Mouse (Mus musculus) MEL (cell line): ENCODE measurements around the gene Lrrc72. TPM values are rescaled to one million over a fixed set of nuclear protein-coding genes. Genes with fewer than 3 reads are reported as not detected.

ENCODE experiments used
- DNase-seq: peaks from one replicate; pipeline ENCODE4 v3.0.0; 2011; ENCODE audit warnings: low read depth, low spot score
- H3K27ac ChIP-seq: 2 replicates; pipeline ENCODE4 v1.5.1; 2012; ENCODE audit warnings: low read depth, mild to moderate bottlenecking, control low read depth, low read length, moderate library complexity; ENCODE audit not compliant: control insufficient read depth
- H3K27me3 ChIP-seq, 2 experiments: fragments of 150-350 bp in 1 of 2; sonication (generic) in 1 of 2; 2 replicates each; pipeline ENCODE4 v1.6.1; 2012; ENCODE audit warnings: low read length in 2 of 2, mild to moderate bottlenecking in 2 of 2, improper control_type of control experiment in 1 of 2, moderate library complexity in 1 of 2; ENCODE audit not compliant: insufficient read depth in 2 of 2, control insufficient read depth in 1 of 2
- H3K36me3 ChIP-seq, 2 experiments: 2 replicates each; pipeline ENCODE4 v1.6.1; 2012 to 2014; ENCODE audit warnings: low read length in 2 of 2, improper control_type of control experiment in 1 of 2, inconsistent platforms in 1 of 2, mild to moderate bottlenecking in 1 of 2; ENCODE audit not compliant: insufficient read depth in 2 of 2, control insufficient read depth in 1 of 2
- H3K4me1 ChIP-seq, 2 experiments: fragments of 150-350 bp in 1 of 2; sonication (generic) in 1 of 2; 2 replicates each; pipeline ENCODE4 v1.6.1; 2012; ENCODE audit warnings: low read length in 2 of 2, improper control_type of control experiment in 1 of 2, mild to moderate bottlenecking in 1 of 2; ENCODE audit not compliant: insufficient read depth in 2 of 2, control insufficient read depth in 1 of 2
- H3K4me3 ChIP-seq, 2 experiments: fragments of 150-350 bp in 1 of 2; sonication (generic) in 1 of 2; 2 replicates each; pipeline ENCODE4 v1.5.1; 2012; ENCODE audit warnings: low read depth in 2 of 2, low read length in 2 of 2, mild to moderate bottlenecking in 2 of 2, moderate library complexity in 2 of 2, control low read depth in 1 of 2, improper control_type of control experiment in 1 of 2; ENCODE audit not compliant: control insufficient read depth in 1 of 2, insufficient read depth in 1 of 2
- H3K79me2 ChIP-seq: 2 replicates; pipeline ENCODE4 v1.6.1; 2012; ENCODE audit warnings: mild to moderate bottlenecking, low read length, moderate library complexity; ENCODE audit not compliant: control insufficient read depth, poor library complexity, insufficient read depth
- H3K9ac ChIP-seq: 2 replicates; pipeline ENCODE4 v1.6.1; 2012; ENCODE audit warnings: low read depth, mild to moderate bottlenecking, control low read depth, low read length, moderate library complexity; ENCODE audit not compliant: control insufficient read depth, poor library complexity, severe bottlenecking
- H3K9me3 ChIP-seq: fragments of 150-350 bp; sonication (generic); replicated peaks from 2 replicates; pipeline ENCODE4 v1.6.1; 2012; ENCODE audit warnings: mild to moderate bottlenecking, low read length, improper control_type of control experiment, moderate library complexity; ENCODE audit not compliant: insufficient read depth
- BHLHE40 ChIP-seq: IDR thresholded peaks from 2 replicates; pipeline ENCODE4 v1.6.1; 2012; ENCODE audit warnings: low read depth, mild to moderate bottlenecking, inconsistent platforms, low read length, improper control_type of control experiment, borderline replicate concordance
- CHD1 ChIP-seq: IDR thresholded peaks from 2 replicates; pipeline ENCODE4 v1.6.1; 2012; ENCODE audit warnings: low read depth, mild to moderate bottlenecking, inconsistent platforms, low read length, improper control_type of control experiment
- CHD2 ChIP-seq: IDR thresholded peaks from 2 replicates; pipeline ENCODE4 v1.6.1; 2011; ENCODE audit warnings: low read length, improper control_type of control experiment
- CTCF ChIP-seq, 3 experiments: IDR thresholded peaks in 2 of 3; conservative IDR thresholded peaks in 1 of 3; 2 replicates each; pipeline ENCODE4 v1.5.1; 2011 to 2012; ENCODE audit warnings: low read length in 3 of 3, low read depth in 2 of 3, mild to moderate bottlenecking in 2 of 3, improper control_type of control experiment in 1 of 3, inconsistent platforms in 1 of 3, mixed read lengths in 1 of 3, moderate library complexity in 1 of 3; ENCODE audit not compliant: control insufficient read depth in 1 of 3, insufficient read depth in 1 of 3, poor library complexity in 1 of 3, severe bottlenecking in 1 of 3
- ELF1 ChIP-seq: IDR thresholded peaks from 2 replicates; pipeline ENCODE4 v1.6.1; 2014; ENCODE audit warnings: low read depth, mild to moderate bottlenecking, inconsistent platforms, low read length, improper control_type of control experiment, moderate library complexity
- EP300 ChIP-seq, 2 experiments: IDR thresholded peaks; 2 replicates each; pipeline ENCODE4 v1.6.1; 2011; ENCODE audit warnings: improper control_type of control experiment in 2 of 2, low read length in 2 of 2, low read depth in 1 of 2, mild to moderate bottlenecking in 1 of 2
- GABPA ChIP-seq: IDR thresholded peaks from 2 replicates; pipeline ENCODE4 v1.6.1; 2012; ENCODE audit warnings: low read depth, mild to moderate bottlenecking, inconsistent platforms, low read length, improper control_type of control experiment, moderate library complexity
- GATA1 ChIP-seq: IDR thresholded peaks from 2 replicates; pipeline ENCODE4 v1.6.1; 2011; ENCODE audit warnings: low read depth, low read length, improper control_type of control experiment
- HCFC1 ChIP-seq: IDR thresholded peaks from 2 replicates; pipeline ENCODE4 v1.6.1; 2012; ENCODE audit warnings: low read depth, mild to moderate bottlenecking, inconsistent platforms, low read length, improper control_type of control experiment, moderate library complexity
- KAT2A ChIP-seq: conservative IDR thresholded peaks from 2 replicates; pipeline ENCODE4 v1.6.1; 2012; ENCODE audit warnings: low read depth, low read length, improper control_type of control experiment, inconsistent platforms
- MAFK ChIP-seq: IDR thresholded peaks from 2 replicates; pipeline ENCODE4 v1.6.1; 2011; ENCODE audit warnings: low read depth, mild to moderate bottlenecking, low read length, improper control_type of control experiment, borderline replicate concordance
- MAX ChIP-seq: IDR thresholded peaks from 2 replicates; pipeline ENCODE4 v1.6.1; 2011; ENCODE audit warnings: low read length, improper control_type of control experiment
- MAZ ChIP-seq: IDR thresholded peaks from 2 replicates; pipeline ENCODE4 v1.6.1; 2012; ENCODE audit warnings: low read depth, mild to moderate bottlenecking, inconsistent platforms, low read length, improper control_type of control experiment
- MYB ChIP-seq: IDR thresholded peaks from 2 replicates; pipeline ENCODE4 v1.6.1; 2011; ENCODE audit warnings: mild to moderate bottlenecking, low read depth, low read length, improper control_type of control experiment
- NELFE ChIP-seq: IDR thresholded peaks from 2 replicates; pipeline ENCODE4 v1.6.1; 2011; ENCODE audit warnings: low read depth, low read length, improper control_type of control experiment
- RAD21 ChIP-seq: IDR thresholded peaks from 2 replicates; pipeline ENCODE4 v1.6.1; 2011; ENCODE audit warnings: mild to moderate bottlenecking, low read depth, low read length, improper control_type of control experiment
- SMC3 ChIP-seq: IDR thresholded peaks from 2 replicates; pipeline ENCODE4 v1.6.1; 2011; ENCODE audit warnings: low read depth, low read length, improper control_type of control experiment
- TBP ChIP-seq: IDR thresholded peaks from 2 replicates; pipeline ENCODE4 v1.8.0; 2011; ENCODE audit warnings: low read depth, low read length, improper control_type of control experiment
- TCF12 ChIP-seq: IDR thresholded peaks from 2 replicates; pipeline ENCODE4 v1.6.1; 2014; ENCODE audit warnings: low read depth, mild to moderate bottlenecking, inconsistent platforms, low read length, improper control_type of control experiment, moderate library complexity
- USF2 ChIP-seq, 2 experiments: IDR thresholded peaks; 2 replicates each; pipeline ENCODE4 v1.6.1; 2011 to 2012; ENCODE audit warnings: improper control_type of control experiment in 2 of 2, low read length in 2 of 2, borderline replicate concordance in 1 of 2, inconsistent platforms in 1 of 2, low read depth in 1 of 2, mild to moderate bottlenecking in 1 of 2; ENCODE audit not compliant: insufficient read depth in 1 of 2
- ZC3H11A ChIP-seq: IDR thresholded peaks from 2 replicates; pipeline ENCODE4 v1.6.1; 2012; ENCODE audit warnings: low read depth, mild to moderate bottlenecking, inconsistent platforms, low read length, improper control_type of control experiment
- ZMIZ1 ChIP-seq: IDR thresholded peaks from 2 replicates; pipeline ENCODE4 v1.6.1; 2012; ENCODE audit warnings: low read depth, mild to moderate bottlenecking, inconsistent platforms, low read length, improper control_type of control experiment, moderate library complexity
- polyA plus RNA-seq, 2 experiments: library from polyadenylated mRNA; stranded (reverse) in 1 of 2; unstranded in 1 of 2; fragments of >175 nt in 1 of 2; fragments of >200 nt in 1 of 2; gene quantifications; 2 replicates each; pipeline versions ENCODE4 v1.2.1 to v1.2.4; 2012; ENCODE audit warnings: low replicate concordance in 2 of 2, low read depth in 1 of 2; ENCODE audit not compliant: insufficient read length in 2 of 2, insufficient read depth in 1 of 2, missing spikeins in 1 of 2
- total RNA-seq: library from RNA; depleted of rRNA; stranded (reverse); fragments of 300-350 nt; gene quantifications from 2 replicates; pipeline ENCODE4 v1.2.3, GENCODE M21; 2012

Lrrc72 gene
- total and polyA plus RNA-seq, 3 experiments: not detected

- Histone ChIP-seq H3K27ac (no peak overlapping the region), H3K4me1 (no peaks in the 10 kb centered on the region), H3K79me2 (no peaks in the 10 kb centered on the region), H3K9me3 (no peaks in the 10 kb centered on the region), H3K27me3 (no peaks in the 10 kb centered on the region), H3K36me3 (no peaks in the 10 kb centered on the region), H3K4me3 (no peak overlapping the region), H3K9ac (no peak overlapping the region)
- no peak for DNase-seq
- TF ChIP-seq MAFK: no peak
- no peak for TF ChIP-seq KAT2A
- no peak for TF ChIP-seq CTCF (IDR thresholded peaks at IDR 0.05 in 2 of 3, conservative IDR thresholded peaks at IDR 0.05 in 1 of 3; ENCODE audit: control insufficient read depth in 1 of 3, insufficient read depth in 1 of 3, low read depth in 2 of 3, low read length in 3 of 3, poor library complexity in 1 of 3, severe bottlenecking in 1 of 3)
- no peak for TF ChIP-seq BHLHE40
- TF ChIP-seq MAZ: no peak
- TF ChIP-seq TCF12: no peak
- TF ChIP-seq GATA1: no peak
- no peak for TF ChIP-seq TBP
- no peak for TF ChIP-seq MYB
- TF ChIP-seq HCFC1: no peak
- TF ChIP-seq CHD2: no peak
- TF ChIP-seq GABPA: no peak
- no peak for TF ChIP-seq NELFE
Measured at GRCm38 (mm10) chr12:36274823-36275222, 21.6 kb upstream of the Lrrc72 start.

GRCm38 (mm10) chr12:36267670-36268246 lies 14.6 kb upstream of the Lrrc72 start:
- no peak overlapping the region for H3K9ac ChIP-seq
- TF ChIP-seq CHD1: no peak
- no peak for TF ChIP-seq ZMIZ1
- no peak for TF ChIP-seq SMC3
- TF ChIP-seq TCF12: no peak
- TF ChIP-seq MAX: no peak
- TF ChIP-seq USF2 (IDR thresholded peaks at IDR 0.05; ENCODE audit: borderline replicate concordance in 1 of 2, insufficient read depth in 1 of 2, low read depth in 1 of 2, low read length in 2 of 2): no peak
- TF ChIP-seq EP300 (IDR thresholded peaks at IDR 0.05; ENCODE audit: low read depth in 1 of 2, low read length in 2 of 2): no peak
- TF ChIP-seq RAD21: no peak
- no peak for TF ChIP-seq ELF1
- TF ChIP-seq ZC3H11A: no peak
- H3K4me3 ChIP-seq: no peak overlapping the region
- no peaks in the 10 kb centered on the region for H3K9me3 ChIP-seq
- H3K27ac ChIP-seq: no peak overlapping the region
- H3K36me3 ChIP-seq: no peaks in the 10 kb centered on the region
- DNase-seq: no peak
- H3K4me1 ChIP-seq: no peaks in the 10 kb centered on the region
- H3K27me3 ChIP-seq: peaks cover 0 to 2% of the 10 kb centered on the region in 2 experiments; a peak in 1 of 4 replicates
- H3K79me2 ChIP-seq: no peaks in the 10 kb centered on the region
